Mouse (Mus musculus): ENCODE results near the gene Sdhb.
A peak's percentile ranks its signal among the peaks of the same experiment; 100 is the strongest.

Gene Sdhb

GRCm38 (mm10) chr4:140977886-140978692 lies 17.1 kb downstream of the Sdhb start:
- DNase-seq (ENCODE audit: low spot score), result no peak

GRCm38 (mm10) chr4:140981605-140982004 lies 20.6 kb downstream of the Sdhb start:
- no peak for DNase-seq (ENCODE audit: low spot score)

GRCm38 (mm10) chr4:140982808-140983207 lies 21.8 kb downstream of the Sdhb start:
- no peak for DNase-seq (ENCODE audit: low spot score)

- DNase-seq (ENCODE audit: low spot score), result no peak
Measured at GRCm38 (mm10) chr4:140983442-140983841, 22.4 kb downstream of the Sdhb start.

- DNase-seq (ENCODE audit: low spot score), result no peak
Measured at GRCm38 (mm10) chr4:140984544-140984943, 23.5 kb downstream of the Sdhb start.

GRCm38 (mm10) chr4:140986024-140986710 lies 25.2 kb downstream of the Sdhb start:
- peak; percentile 37 for DNase-seq (ENCODE audit: low spot score)

GRCm38 (mm10) chr4:140986711-140987395 lies 25.9 kb downstream of the Sdhb start, which contains the start of gene Atp13a2:
Atp13a2 (plus strand) TSS chr4:140986873.
- peak; percentile 91 for DNase-seq (ENCODE audit: low spot score)

- DNase-seq (ENCODE audit: low spot score), result peak; percentile 9
Measured at GRCm38 (mm10) chr4:140987476-140987875, 26.5 kb downstream of the Sdhb start.

- no peak for DNase-seq (ENCODE audit: low spot score)
Measured at GRCm38 (mm10) chr4:140988706-140989290, 27.8 kb downstream of the Sdhb start.

GRCm38 (mm10) chr4:140989447-140989846 lies 28.4 kb downstream of the Sdhb start:
- no peak for DNase-seq (ENCODE audit: low spot score)

GRCm38 (mm10) chr4:140992215-140992614 lies 31.2 kb downstream of the Sdhb start:
- no peak for DNase-seq (ENCODE audit: low spot score)

GRCm38 (mm10) chr4:140993846-140994245 lies 32.8 kb downstream of the Sdhb start:
- no peak for DNase-seq (ENCODE audit: low spot score)

GRCm38 (mm10) chr4:140995811-140996210 lies 34.8 kb downstream of the Sdhb start:
- DNase-seq (ENCODE audit: low spot score), result no peak

GRCm38 (mm10) chr4:140996812-140997211 lies 35.8 kb downstream of the Sdhb start:
- no peak for DNase-seq (ENCODE audit: low spot score)

GRCm38 (mm10) chr4:141005983-141006382 lies 45.0 kb downstream of the Sdhb start:
- peak; percentile 41 for DNase-seq (ENCODE audit: low spot score)

- DNase-seq (ENCODE audit: low spot score), result no peak
Measured at GRCm38 (mm10) chr4:141008028-141008427, 47.0 kb downstream of the Sdhb start.

- peak; percentile 28 for DNase-seq (ENCODE audit: low spot score)
Measured at GRCm38 (mm10) chr4:141010118-141010517, 49.1 kb downstream of the Sdhb start, which contains the start of gene Mfap2. Mfap2 (plus strand) TSS chr4:141010418.

GRCm38 (mm10) chr4:141010526-141010925 lies 49.5 kb downstream of the Sdhb start:
- peak; percentile 70 for DNase-seq (ENCODE audit: low spot score)

GRCm38 (mm10) chr4:141010941-141011429 lies 50.0 kb downstream of the Sdhb start:
- DNase-seq (ENCODE audit: low spot score), result peak; percentile 55

- DNase-seq (ENCODE audit: low spot score), result peak; percentile 37
Measured at GRCm38 (mm10) chr4:141011556-141012328, 50.7 kb downstream of the Sdhb start.

- no peak for DNase-seq (ENCODE audit: low spot score)
Measured at GRCm38 (mm10) chr4:141012558-141012957, 51.6 kb downstream of the Sdhb start.

All from retina, embryonic 14.5 days (tissue).